Mouse (Mus musculus): ENCODE results near the gene Psen2. TPM values are rescaled to one million over a fixed set of nuclear protein-coding genes. Genes with fewer than 3 reads are reported as not detected.

The Psen2 gene
- polyA plus RNA-seq, 1 experiment from 2014 or later, result 9.4 TPM

- H3K4me1 ChIP-seq, result peaks cover 18% of the 10 kb centered on the region
- H3K9ac ChIP-seq, result peak overlapping the region; percentile 87; the same call in 1 of the 2 replicates
- H3K9me3 ChIP-seq, result no peaks in the 10 kb centered on the region
- peak overlapping the region; percentile 77 for H3K4me3 ChIP-seq
- WGBS, result 54% methylated on average over 4 of the region's 4 CpGs
- H3K4me2 ChIP-seq, result peak overlapping the region; percentile 99
- no peaks in the 10 kb centered on the region for H3K36me3 ChIP-seq
- no peak overlapping the region for H3K27ac ChIP-seq
- H3K27me3 ChIP-seq, result peaks cover 9% of the 10 kb centered on the region; the same call in 1 of the 2 replicates
- ATAC-seq (ENCODE audit: insufficient number of reproducible peaks, insufficient read depth, low FRiP score, low TSS enrichment, low read depth), result no peak
Measured at GRCm38 (mm10) chr1:180256866-180257265, 6.4 kb downstream of the Psen2 start.

- Histone ChIP-seq H3K9me3 (no peaks in the 10 kb centered on the region), H3K4me2 (peak overlapping the region; percentile 99), H3K36me3 (no peaks in the 10 kb centered on the region), H3K4me1 (peaks cover 18% of the 10 kb centered on the region), H3K9ac (peak overlapping the region; percentile 87), H3K4me3 (peak overlapping the region; percentile 77), H3K27ac (peak overlapping the region; percentile 72), H3K27me3 (peaks cover 9% of the 10 kb centered on the region; the same call in 1 of the 2 replicates)
- ATAC-seq (ENCODE audit: insufficient number of reproducible peaks, insufficient read depth, low FRiP score, low TSS enrichment, low read depth), result peak; percentile 87
- whole genome bisulfite sequencing, result under 1% methylated on average over 39 of the region's 39 CpGs
Measured at GRCm38 (mm10) chr1:180256138-180256674, 7.0 kb downstream of the Psen2 start.

GRCm38 (mm10) chr1:180255294-180256117 is 7.7 kb downstream of the Psen2 start:
- H3K9me3 ChIP-seq, result no peaks in the 10 kb centered on the region
- peak overlapping the region; percentile 87 for H3K9ac ChIP-seq
- WGBS, result under 1% methylated on average over 33 of the region's 33 CpGs
- H3K4me2 ChIP-seq, result peak overlapping the region; percentile 99
- ATAC-seq (ENCODE audit: insufficient number of reproducible peaks, insufficient read depth, low FRiP score, low TSS enrichment, low read depth), result peak; percentile 34; the same call in 1 of the 2 replicates
- H3K4me3 ChIP-seq, result peak overlapping the region; percentile 77
- peaks cover 9% of the 10 kb centered on the region; the same call in 1 of the 2 replicates for H3K27me3 ChIP-seq
- no peaks in the 10 kb centered on the region for H3K36me3 ChIP-seq
- H3K4me1 ChIP-seq, result peaks cover 18% of the 10 kb centered on the region
- H3K27ac ChIP-seq, result peak overlapping the region; percentile 72

- no peak overlapping the region for H3K4me2 ChIP-seq
- no peak overlapping the region for H3K4me3 ChIP-seq
- H3K9ac ChIP-seq, result no peak overlapping the region
- peaks cover 9% of the 10 kb centered on the region; the same call in 1 of the 2 replicates for H3K27me3 ChIP-seq
- WGBS, result 86% methylated on average over 5 of the region's 5 CpGs
- peaks cover 28% of the 10 kb centered on the region for H3K4me1 ChIP-seq
- no peaks in the 10 kb centered on the region for H3K36me3 ChIP-seq
- H3K9me3 ChIP-seq, result no peaks in the 10 kb centered on the region
- no peak overlapping the region for H3K27ac ChIP-seq
- no peak for ATAC-seq (ENCODE audit: insufficient number of reproducible peaks, insufficient read depth, low FRiP score, low TSS enrichment, low read depth)
Measured at GRCm38 (mm10) chr1:180254316-180254715, 8.9 kb downstream of the Psen2 start.

- Histone ChIP-seq H3K4me2 (no peak overlapping the region), H3K36me3 (no peaks in the 10 kb centered on the region), H3K4me1 (peaks cover 28% of the 10 kb centered on the region), H3K9me3 (no peaks in the 10 kb centered on the region), H3K9ac (no peak overlapping the region), H3K4me3 (no peak overlapping the region), H3K27me3 (peaks cover 9% of the 10 kb centered on the region; the same call in 1 of the 2 replicates), H3K27ac (no peak overlapping the region)
- 80% methylated on average over 11 of the region's 11 CpGs for WGBS
- no peak for ATAC-seq (ENCODE audit: insufficient number of reproducible peaks, insufficient read depth, low FRiP score, low TSS enrichment, low read depth)
Measured at GRCm38 (mm10) chr1:180252656-180253190, 10.5 kb downstream of the Psen2 start.

GRCm38 (mm10) chr1:180251176-180252048 is 11.8 kb downstream of the Psen2 start:
- no peak overlapping the region for H3K9ac ChIP-seq
- no peak overlapping the region for H3K4me2 ChIP-seq
- ATAC-seq (ENCODE audit: insufficient number of reproducible peaks, insufficient read depth, low FRiP score, low TSS enrichment, low read depth), result no peak
- H3K27ac ChIP-seq, result no peak overlapping the region
- no peak overlapping the region for H3K4me3 ChIP-seq
- H3K27me3 ChIP-seq, result peaks cover 9% of the 10 kb centered on the region; the same call in 1 of the 2 replicates
- H3K9me3 ChIP-seq, result no peaks in the 10 kb centered on the region
- H3K4me1 ChIP-seq, result peaks cover 23% of the 10 kb centered on the region
- H3K36me3 ChIP-seq, result no peaks in the 10 kb centered on the region
- WGBS, result 54% methylated on average over 10 of the region's 10 CpGs

- Histone ChIP-seq H3K9me3 (no peaks in the 10 kb centered on the region), H3K9ac (no peak overlapping the region), H3K4me1 (peaks cover 20% of the 10 kb centered on the region), H3K27me3 (peaks cover 9% of the 10 kb centered on the region; the same call in 1 of the 2 replicates), H3K4me2 (peak overlapping the region; percentile 51), H3K36me3 (no peaks in the 10 kb centered on the region), H3K4me3 (no peak overlapping the region), H3K27ac (no peak overlapping the region)
- WGBS, result 45% methylated on average over 8 of the region's 8 CpGs
- no peak for ATAC-seq (ENCODE audit: insufficient number of reproducible peaks, insufficient read depth, low FRiP score, low TSS enrichment, low read depth)
Measured at GRCm38 (mm10) chr1:180250441-180250830, 12.8 kb downstream of the Psen2 start.

GRCm38 (mm10) chr1:180249666-180250440 is 13.4 kb downstream of the Psen2 start:
- H3K9ac ChIP-seq, result 0 out of 2 replicates have a peak overlapping the region, but pooled peaks have one; percentile 32
- H3K9me3 ChIP-seq, result no peaks in the 10 kb centered on the region
- ATAC-seq (ENCODE audit: insufficient number of reproducible peaks, insufficient read depth, low FRiP score, low TSS enrichment, low read depth), result no peak
- H3K4me2 ChIP-seq, result peak overlapping the region; percentile 51
- peaks cover 15% of the 10 kb centered on the region for H3K4me1 ChIP-seq
- no peak overlapping the region; the same call in 1 of the 2 replicates for H3K27ac ChIP-seq
- H3K4me3 ChIP-seq, result peak overlapping the region; percentile 13
- no peaks in the 10 kb centered on the region for H3K36me3 ChIP-seq
- 13% methylated on average over 20 of the region's 20 CpGs for WGBS
- H3K27me3 ChIP-seq, result peaks cover 4% of the 10 kb centered on the region; the same call in 1 of the 2 replicates

GRCm38 (mm10) chr1:180248593-180249146 is 14.6 kb downstream of the Psen2 start:
- H3K36me3 ChIP-seq, result no peaks in the 10 kb centered on the region
- no peaks in the 10 kb centered on the region for H3K27me3 ChIP-seq
- 82% methylated on average over 7 of the region's 7 CpGs for WGBS
- H3K4me3 ChIP-seq, result no peak overlapping the region
- peaks cover 10% of the 10 kb centered on the region for H3K4me1 ChIP-seq
- H3K9ac ChIP-seq, result no peak overlapping the region
- H3K4me2 ChIP-seq, result no peak overlapping the region
- no peaks in the 10 kb centered on the region for H3K9me3 ChIP-seq
- no peak for ATAC-seq (ENCODE audit: insufficient number of reproducible peaks, insufficient read depth, low FRiP score, low TSS enrichment, low read depth)
- H3K27ac ChIP-seq, result no peak overlapping the region

GRCm38 (mm10) chr1:180247901-180248300 is 15.3 kb downstream of the Psen2 start:
- no peaks in the 10 kb centered on the region for H3K27me3 ChIP-seq
- H3K36me3 ChIP-seq, result no peaks in the 10 kb centered on the region
- no peak overlapping the region for H3K4me3 ChIP-seq
- H3K4me1 ChIP-seq, result peaks cover 10% of the 10 kb centered on the region
- ATAC-seq (ENCODE audit: insufficient number of reproducible peaks, insufficient read depth, low FRiP score, low TSS enrichment, low read depth), result no peak
- H3K27ac ChIP-seq, result no peak overlapping the region
- WGBS, result 86% methylated on average over 7 of the region's 7 CpGs
- H3K4me2 ChIP-seq, result no peak overlapping the region
- no peak overlapping the region for H3K9ac ChIP-seq
- no peaks in the 10 kb centered on the region for H3K9me3 ChIP-seq
